Mouse (Mus musculus) kidney, postnatal 0 days (tissue): ENCODE measurements around the gene Tmem127. TPM values are rescaled to one million over a fixed set of nuclear protein-coding genes. Genes with fewer than 3 reads are reported as not detected.
"Not testable (repeated sequence)": the region's sequence is repeated elsewhere in the genome, so short reads cannot be mapped to it uniquely, and the experiment has no call there.

Experiments
- ATAC-seq: fragments of 200-750 bp; cut with Nextera tagmentation; replicated peaks from 2 replicates; pipeline ENCODE4 v1.8.0; 2017; ENCODE audit warnings: low read depth, moderate number of reproducible peaks, moderate TSS enrichment, moderate library complexity; ENCODE audit not compliant: low FRiP score
- DNase-seq: peaks from one replicate; pipeline ENCODE4 v3.0.0-alpha.2; 2016; ENCODE audit warnings: low spot score
- H3K27ac ChIP-seq: fragments of 300-500 bp; sonication (generic); 2 replicates; pipeline ENCODE4 v1.5.1; 2014; ENCODE audit warnings: mild to moderate bottlenecking
- H3K27me3 ChIP-seq: fragments of 300-500 bp; sonication (generic); 2 replicates; pipeline ENCODE4 v1.6.1; 2014; ENCODE audit warnings: low read length, mixed read lengths; ENCODE audit not compliant: insufficient read depth
- H3K36me3 ChIP-seq: fragments of 300-500 bp; sonication (generic); 2 replicates; pipeline ENCODE4 v1.6.1; 2014; ENCODE audit warnings: low read length, mixed read lengths; ENCODE audit not compliant: insufficient read depth
- H3K4me1 ChIP-seq: fragments of 300-500 bp; sonication (generic); replicated peaks from 2 replicates; pipeline ENCODE4 v1.6.1; 2014; ENCODE audit warnings: antibody characterized with exemption, low read length, mixed read lengths; ENCODE audit not compliant: insufficient read depth
- H3K4me2 ChIP-seq: fragments of 300-500 bp; sonication (generic); 2 replicates; pipeline ENCODE4 v1.6.1; 2014; ENCODE audit warnings: mild to moderate bottlenecking, low read length, moderate library complexity, mixed read lengths
- H3K4me3 ChIP-seq: fragments of 300-500 bp; sonication (generic); replicated peaks from 2 replicates; pipeline ENCODE4 v1.5.1; 2014; ENCODE audit warnings: low read depth, low read length
- H3K9ac ChIP-seq: fragments of 300-500 bp; sonication (generic); 2 replicates; pipeline ENCODE4 v1.6.1; 2014; ENCODE audit warnings: low read depth, low read length
- H3K9me3 ChIP-seq: fragments of 300-500 bp; sonication (generic); replicated peaks from 2 replicates; pipeline ENCODE4 v1.6.1; 2016; ENCODE audit warnings: low read length, inconsistent platforms, mixed read lengths
- CTCF ChIP-seq: IDR thresholded peaks from 2 replicates; pipeline ENCODE4 v1.5.1; 2016; ENCODE audit warnings: antibody characterized with exemption, low read depth, mild to moderate bottlenecking, moderate library complexity
- WGBS: fragments of 180-500 bp; shearing (Covaris S2); extraction: QIAGEN DNeasy Blood & Tissue Kit; methylation state at CpG from one replicate; pipeline ENCODE4 v1.1.7; 2014; 5-methylcytosine and 5-hydroxymethylcytosine counted together
- polyA plus RNA-seq: library from polyadenylated mRNA; unstranded; fragments of >200 nt; fragmentation: Nextera tagmentation; extraction: Ambion mirVana; gene quantifications from 2 replicates; pipeline ENCODE4 v1.2.1, GENCODE M21; 2015

Gene Tmem127
- polyA plus RNA-seq, result 35.4 and 35.7 TPM in 2 replicates

GRCm38 (mm10) chr2:127247592-127248333 is at the start of gene Tmem127, which contains the start of gene Ciao1:
Gene Tmem127, plus strand, starts transcription at chr2:127247908.
Gene Ciao1, minus strand, starts transcription at chr2:127247816.
- peak within 1 kb of the TSS; percentile 83 for H3K9ac ChIP-seq
- no peak for TF ChIP-seq CTCF
- DNase-seq, result peak; percentile 100
- peaks cover 18% of the 10 kb centered on the region for H3K36me3 ChIP-seq
- H3K4me2 ChIP-seq, result peak within 1 kb of the TSS; percentile 87
- H3K27ac ChIP-seq, result peak within 1 kb of the TSS; percentile 86
- under 1% methylated on average over 53 of the region's 53 CpGs for WGBS
- H3K4me1 ChIP-seq, result peaks cover 18% of the 10 kb centered on the region
- no peaks in the 10 kb centered on the region for H3K27me3 ChIP-seq
- ATAC-seq, result peak; percentile 98
- H3K9me3 ChIP-seq, result no peaks in the 10 kb centered on the region
- peak within 1 kb of the TSS; percentile 70 for H3K4me3 ChIP-seq

DNA sequence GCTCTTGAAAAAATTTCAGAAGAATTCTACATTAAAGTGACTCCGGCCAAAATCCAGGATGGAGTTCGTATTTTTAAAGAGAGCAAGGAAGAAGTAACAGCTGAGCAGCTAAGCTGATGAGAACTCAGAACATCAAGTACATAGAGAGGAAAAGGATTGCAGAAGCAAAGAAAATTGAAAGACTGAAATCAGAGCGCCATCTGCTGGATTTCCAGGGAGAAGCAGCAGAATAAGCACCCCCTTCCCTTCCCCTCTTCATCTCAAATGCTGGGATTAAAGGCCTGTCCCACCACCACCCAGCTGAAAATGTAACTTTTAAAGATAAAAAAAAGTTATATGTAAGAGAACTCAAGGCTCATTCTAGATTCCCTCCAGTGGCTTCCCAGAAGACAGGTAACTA is 42.8 kb upstream of the Tmem127 start:
- Histone ChIP-seq H3K9me3 (no peaks in the 10 kb centered on the region), H3K4me3 (no peak overlapping the region), H3K27ac (no peak overlapping the region), H3K4me2 (no peak overlapping the region), H3K4me1 (0 out of 2 replicates have a peak, but pooled peaks cover 4% of the 10 kb centered on the region), H3K9ac (no peak overlapping the region), H3K27me3 (no peaks in the 10 kb centered on the region), H3K36me3 (peaks cover 3% of the 10 kb centered on the region; the same call in 1 of the 2 replicates)
- 27% methylated on average over 3 of the region's 3 CpGs for WGBS
- DNase-seq, result peak; percentile 80
- TF ChIP-seq CTCF, result peak; percentile 87
- no peak for ATAC-seq

- 81% methylated on average over 4 of the region's 4 CpGs for WGBS
- ATAC-seq, H3K9ac ChIP-seq, H3K4me2 ChIP-seq, H3K27ac ChIP-seq, H3K36me3 ChIP-seq, H3K27me3 ChIP-seq, H3K9me3 ChIP-seq, H3K4me1 ChIP-seq, H3K4me3 ChIP-seq, DNase-seq: not testable (repeated sequence)
Observed at GRCm38 (mm10) chr2:127205936-127206335, 41.8 kb upstream of the Tmem127 start.

DNA sequence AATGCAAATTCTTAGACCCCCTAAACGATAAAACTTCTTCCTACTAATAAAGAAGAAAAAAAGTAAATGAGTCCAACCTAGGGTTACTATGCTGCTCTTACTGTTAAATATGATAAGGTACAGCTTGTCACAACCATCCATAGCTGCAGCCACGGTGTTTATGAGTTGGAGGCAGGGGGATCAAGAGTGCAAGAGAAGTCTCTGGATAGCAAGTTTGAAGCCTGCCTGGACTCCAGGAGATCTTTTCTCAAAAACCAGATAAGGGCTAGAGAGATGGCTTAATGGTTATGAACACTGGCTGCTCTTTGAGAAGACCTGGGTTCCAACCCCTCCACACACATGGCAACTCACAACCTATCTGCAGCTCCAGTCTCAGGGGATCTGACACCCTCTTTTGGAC is 40.8 kb upstream of the Tmem127 start:
- TF ChIP-seq CTCF, result no peak
- Histone ChIP-seq H3K9ac (no peak overlapping the region), H3K27ac (no peak overlapping the region), H3K4me3 (no peak overlapping the region), H3K36me3 (peaks cover 19% of the 10 kb centered on the region), H3K4me1 (0 out of 2 replicates have a peak, but pooled peaks cover 4% of the 10 kb centered on the region), H3K27me3 (no peaks in the 10 kb centered on the region), H3K4me2 (no peak overlapping the region), H3K9me3 (no peaks in the 10 kb centered on the region)
- WGBS, result 98% methylated on average over 2 of the region's 2 CpGs
- no peak for DNase-seq
- no peak for ATAC-seq

GRCm38 (mm10) chr2:127207547-127208451 is 39.9 kb upstream of the Tmem127 start, which contains the start of the genes 1810024B03Rik and Snrnp200:
Gene 1810024B03Rik, minus strand, starts transcription at chr2:127208280.
Gene Snrnp200, plus strand, starts transcription at chr2:127208386.
- Histone ChIP-seq H3K36me3 (peaks cover 28% of the 10 kb centered on the region), H3K9ac (peak within 1 kb of the TSS; percentile 80), H3K4me1 (0 out of 2 replicates have a peak, but pooled peaks cover 4% of the 10 kb centered on the region), H3K27ac (peak within 1 kb of the TSS; percentile 84), H3K4me2 (peak within 1 kb of the TSS; percentile 86), H3K27me3 (no peaks in the 10 kb centered on the region), H3K9me3 (no peaks in the 10 kb centered on the region), H3K4me3 (peak within 1 kb of the TSS; percentile 93)
- DNase-seq (peak; percentile 99), ATAC-seq (peak; percentile 97)
- TF ChIP-seq CTCF, result 0 out of 2 replicates have a peak, but pooled peaks have one; percentile 2
- 11% methylated on average over 36 of the region's 36 CpGs for WGBS

- 0 out of 2 replicates have a peak, but pooled peaks cover 4% of the 10 kb centered on the region for H3K4me1 ChIP-seq
- peak overlapping the region; percentile 80 for H3K9ac ChIP-seq
- H3K9me3 ChIP-seq, result no peaks in the 10 kb centered on the region
- peak overlapping the region; percentile 86 for H3K4me2 ChIP-seq
- WGBS, result under 1% methylated on average over 17 of the region's 17 CpGs
- H3K27me3 ChIP-seq, result no peaks in the 10 kb centered on the region
- H3K36me3 ChIP-seq, result peaks cover 29% of the 10 kb centered on the region
- H3K4me3 ChIP-seq, result peak overlapping the region; percentile 93
- DNase-seq (no peak), ATAC-seq (no peak)
- no peak for TF ChIP-seq CTCF
- peak overlapping the region; percentile 84 for H3K27ac ChIP-seq
Observed at GRCm38 (mm10) chr2:127208452-127208769, 39.3 kb upstream of the Tmem127 start.
